Comparison of ENCODE assay signal across 11 mouse cellular contexts in the genomic region with DNA sequence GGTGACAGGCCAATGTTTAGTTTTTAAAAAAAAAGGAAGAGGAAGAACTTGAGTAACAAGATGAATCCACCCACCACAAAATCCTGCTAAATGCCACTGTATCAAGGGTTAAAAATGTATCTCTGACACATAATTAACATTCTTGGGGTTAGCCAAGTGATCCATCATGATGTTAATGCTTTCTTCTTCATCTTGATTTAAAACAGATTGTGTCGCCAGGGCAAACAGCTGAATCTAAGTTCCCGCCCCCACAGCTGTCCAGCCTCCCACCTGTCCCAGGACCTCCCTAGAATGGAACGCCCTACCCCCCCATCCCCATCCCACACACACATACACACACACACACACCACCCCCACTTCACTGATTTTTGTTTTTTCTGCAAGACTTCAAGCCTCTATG.
DNase-seq lines count a peak whose midpoint lies in the region; ATAC-seq lines count a peak whose summit lies in the region.
"Had no signal": no experiment of that assay in that cellular context is flagged by ENCODE, and none has a peak within 500 bp of the region (broad histone marks: within the 10 kb centered on the region; RNA-seq: fewer than 3 reads in every experiment).

No protein-coding gene starts in this region.

- H3K27me3 ChIP-seq in kidney, embryonic 15.5 days, result no peaks in the 10 kb centered on the region
- no peaks in the 10 kb centered on the region for H3K27me3 ChIP-seq in limb, embryonic 10.5 days (ENCODE audit: low read depth, poor library complexity, severe bottlenecking)
- H3K27me3 ChIP-seq in stomach, embryonic 15.5 days (replicated peaks), result no peaks in the 10 kb centered on the region
- H3K27me3 ChIP-seq: forebrain, embryonic 12.5 days had no signal

- H3K9me3 ChIP-seq in kidney, embryonic 15.5 days (replicated peaks), result no peaks in the 10 kb centered on the region
- no peaks in the 10 kb centered on the region for H3K9me3 ChIP-seq in limb, embryonic 10.5 days (replicated peaks)
- no peaks in the 10 kb centered on the region for H3K9me3 ChIP-seq in stomach, embryonic 15.5 days
- H3K9me3 ChIP-seq: forebrain, embryonic 12.5 days had no signal

- 14% methylated on average over 3 of the region's 3 CpGs for WGBS in kidney, embryonic 15.5 days
- WGBS in limb, embryonic 10.5 days, result 36% methylated on average over 3 of the region's 3 CpGs
- WGBS in stomach, embryonic 15.5 days, result 30% methylated on average over 3 of the region's 3 CpGs

- H3K4me3 ChIP-seq in kidney, embryonic 15.5 days (replicated peaks), result no peak overlapping the region
- no peak overlapping the region for H3K4me3 ChIP-seq in limb, embryonic 10.5 days
- no peak overlapping the region for H3K4me3 ChIP-seq in stomach, embryonic 15.5 days (replicated peaks)
- H3K4me3 ChIP-seq: forebrain, embryonic 12.5 days had no signal

- H3K9ac ChIP-seq in kidney, embryonic 15.5 days, result no peak overlapping the region
- no peak overlapping the region for H3K9ac ChIP-seq in stomach, embryonic 15.5 days
- H3K9ac ChIP-seq: forebrain, embryonic 12.5 days had no signal

- no peaks in the 10 kb centered on the region for H3K36me3 ChIP-seq in kidney, embryonic 15.5 days
- no peaks in the 10 kb centered on the region for H3K36me3 ChIP-seq in limb, embryonic 10.5 days
- H3K36me3 ChIP-seq in stomach, embryonic 15.5 days, result no peaks in the 10 kb centered on the region
- H3K36me3 ChIP-seq: forebrain, embryonic 12.5 days had no signal

- peaks cover 76% of the 10 kb centered on the region for H3K4me1 ChIP-seq in kidney, embryonic 15.5 days
- peaks cover 47% of the 10 kb centered on the region for H3K4me1 ChIP-seq in limb, embryonic 10.5 days
- H3K4me1 ChIP-seq in stomach, embryonic 15.5 days, result peaks cover 37% of the 10 kb centered on the region

- peak; percentile 61; the same call in 1 of the 2 replicates for ATAC-seq in kidney, embryonic 15.5 days (replicated peaks; ENCODE audit: low FRiP score)
- ATAC-seq in stomach, embryonic 15.5 days (ENCODE audit: insufficient read depth, low FRiP score, low read depth), result no peak
- ATAC-seq in activated CD4-positive, CD25-positive, alpha-beta regulatory T cell, adult 4 months, result no peak
- ATAC-seq: hindbrain, postnatal 0 days had no signal

- DNase-seq in embryo, embryonic 10 days (ENCODE audit: low spot score), result peak; percentile 58
- no peak for DNase-seq in embryo, embryonic 9.5 days (ENCODE audit: extremely low spot score)
- no peak for DNase-seq in kidney, postnatal 10 days
- DNase-seq in limb, embryonic 10.5 days (ENCODE audit: low spot score), result peak; percentile 55
- no peak for DNase-seq in thymus, adult 18-20 months
- DNase-seq: lung, adult 18-20 months had no signal

- H3K4me2 ChIP-seq in kidney, embryonic 15.5 days, result peak overlapping the region; percentile 38
- peak overlapping the region; percentile 29 for H3K4me2 ChIP-seq in stomach, embryonic 15.5 days
- H3K4me2 ChIP-seq: forebrain, embryonic 12.5 days had no signal

- peak overlapping the region; percentile 63 for H3K27ac ChIP-seq in kidney, embryonic 15.5 days
- H3K27ac ChIP-seq in limb, embryonic 10.5 days, result no peak overlapping the region; the same call in 1 of the 2 replicates
- peak overlapping the region; percentile 42; the same call in 1 of the 2 replicates for H3K27ac ChIP-seq in stomach, embryonic 15.5 days
- H3K27ac ChIP-seq: forebrain, embryonic 12.5 days; hindbrain, postnatal 0 days had no signal

Comparison
In these comparisons a context has a peak if more than half of its experiments do, and no peak if none do; other contexts are left out.
1. DNase-seq: peak in embryo, embryonic 10 days (single experiment) and limb, embryonic 10.5 days (single experiment); none in embryo, embryonic 9.5 days (single experiment), kidney, postnatal 10 days (single experiment) and thymus, adult 18-20 months (0 of 2).